Mouse (Mus musculus) heart, adult 2 months (tissue): ENCODE measurements around the gene Dusp12.

ENCODE experiments used
- CTCF ChIP-seq: fragments of 200-600 bp; IDR thresholded peaks from 2 replicates; pipeline ENCODE4 v1.8.1; 2022; ENCODE audit warnings: antibody characterized with exemption, mild to moderate bottlenecking, moderate library complexity
- EP300 ChIP-seq: fragments of 200-500 bp; IDR thresholded peaks from 2 replicates; pipeline ENCODE4 v1.6.1; 2011; ENCODE audit warnings: low read depth, low read length, control low read depth; ENCODE audit not compliant: insufficient read depth
- POLR2A ChIP-seq: fragments of 200-500 bp; IDR thresholded peaks from 2 replicates; pipeline ENCODE4 v1.6.1; 2011; ENCODE audit warnings: mild to moderate bottlenecking, low read depth, low read length, control low read depth; ENCODE audit not compliant: insufficient read depth

DNA sequence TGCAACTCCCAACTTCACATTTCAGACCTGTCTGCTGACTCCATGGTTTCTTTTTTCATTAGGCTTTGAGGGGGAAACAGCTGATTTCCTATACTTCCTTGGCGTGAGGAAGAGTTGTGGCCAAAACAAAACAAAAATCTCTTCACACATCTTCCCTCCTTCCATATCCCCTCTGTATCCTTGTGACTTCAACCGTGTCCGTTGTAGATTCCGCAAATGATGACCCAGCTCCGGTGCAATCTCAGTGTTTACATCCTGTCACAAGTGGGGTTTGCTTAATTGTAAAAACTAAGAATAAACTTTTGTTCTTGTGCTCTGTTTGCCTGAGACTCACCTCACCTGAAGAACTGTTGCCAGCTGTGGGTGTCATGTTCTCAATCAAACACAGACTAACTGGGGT lies 18.1 kb upstream of the Dusp12 start:
- no peak for TF ChIP-seq CTCF
- no peak for TF ChIP-seq POLR2A
- no peak for TF ChIP-seq EP300
